Mouse (Mus musculus): ENCODE measurements around the gene Gucy1b2. TPM values are rescaled to one million over a fixed set of nuclear protein-coding genes. Genes with fewer than 3 reads are reported as not detected.

Gene Gucy1b2
- polyA plus RNA-seq, 1 experiment: 1.1 TPM

DNA sequence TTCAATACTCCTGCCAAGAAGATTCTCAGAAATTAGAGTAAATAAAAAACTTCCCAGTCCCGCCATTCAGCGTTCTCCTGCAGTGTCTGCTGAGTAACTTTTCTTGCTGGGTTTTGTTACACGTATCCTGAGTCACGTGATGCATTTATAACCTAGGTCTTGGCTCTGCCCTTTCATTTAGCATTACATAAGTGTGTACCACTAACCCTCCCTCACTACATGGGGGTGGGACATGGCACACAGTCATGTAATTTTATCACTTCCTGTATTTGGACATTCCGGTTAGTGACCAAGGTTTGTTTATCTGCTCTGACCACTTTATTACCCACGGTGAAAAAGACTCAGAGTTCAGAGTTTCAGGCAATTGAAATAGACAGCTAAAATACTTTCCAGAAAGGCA lies 85.3 kb downstream of the Gucy1b2 start:
- DNase-seq (ENCODE audit: low read depth): no peak
- TF ChIP-seq POLR2A (IDR thresholded peaks at IDR 0.05; ENCODE audit: borderline replicate concordance, extremely low read depth, insufficient read depth, insufficient read length, poor library complexity, severe bottlenecking) (no peak), CTCF (IDR thresholded peaks at IDR 0.05; ENCODE audit: borderline replicate concordance, extremely low read depth, insufficient read depth, insufficient read length) (no peak)

DNA sequence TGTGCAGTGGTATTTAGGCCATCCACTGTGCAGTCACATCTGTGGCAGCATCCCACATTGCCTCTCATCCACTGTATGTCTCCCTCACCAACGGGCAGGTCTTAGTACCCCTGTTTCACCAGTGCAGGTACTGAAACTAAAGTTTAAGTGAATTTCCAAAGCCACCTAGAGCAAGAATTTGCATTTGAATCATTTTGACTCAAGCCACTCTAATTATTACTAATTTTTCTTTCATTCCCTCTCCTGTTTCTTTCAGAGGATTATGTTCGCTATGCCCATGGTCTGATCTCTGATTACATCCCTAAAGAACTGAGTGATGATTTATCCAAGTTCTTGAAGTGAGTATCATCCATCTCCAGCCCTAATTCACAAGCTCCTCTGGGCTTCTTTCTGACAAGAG lies 92.3 kb downstream of the Gucy1b2 start:
- TF ChIP-seq CTCF (IDR thresholded peaks at IDR 0.05; ENCODE audit: borderline replicate concordance, extremely low read depth, insufficient read depth, insufficient read length): no peak
- TF ChIP-seq POLR2A (IDR thresholded peaks at IDR 0.05; ENCODE audit: borderline replicate concordance, extremely low read depth, insufficient read depth, insufficient read length, poor library complexity, severe bottlenecking): no peak
- no peak for DNase-seq (ENCODE audit: low read depth)

DNA sequence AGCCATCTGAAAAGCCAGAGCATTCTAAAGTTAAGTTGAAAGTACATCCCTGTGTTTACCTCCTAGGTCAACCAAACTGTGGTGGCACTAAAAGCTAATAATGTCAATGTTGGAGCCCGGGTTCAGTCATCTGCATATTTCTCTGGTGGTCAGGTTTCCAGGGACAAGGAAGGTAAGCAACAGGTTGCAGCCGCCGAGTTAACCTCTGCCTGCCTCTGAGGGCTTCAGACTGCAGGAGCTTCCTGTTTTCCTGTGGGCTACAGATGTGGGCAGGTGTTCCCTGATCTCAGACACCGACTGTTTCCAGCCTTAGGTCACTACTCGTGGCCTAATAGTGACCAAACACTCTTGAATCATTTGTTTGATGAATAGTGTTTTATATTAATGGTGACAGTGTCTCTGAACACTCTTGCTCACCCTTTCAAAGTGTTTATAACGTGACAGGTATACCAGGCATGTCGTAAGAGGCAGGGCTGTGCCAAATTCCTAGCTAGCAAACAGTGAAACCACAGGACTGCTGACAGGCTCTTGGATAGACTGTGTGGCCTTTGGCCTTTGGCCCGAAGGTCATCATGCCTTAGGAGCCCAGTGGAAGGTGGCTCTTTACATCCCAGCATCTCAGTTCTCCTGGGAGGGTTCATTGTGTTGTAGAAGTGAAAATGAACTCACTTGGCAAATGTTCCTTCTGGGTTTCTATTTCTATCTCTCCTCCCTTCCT lies 94.7 kb downstream of the Gucy1b2 start:
- no peak for DNase-seq (ENCODE audit: low read depth)
- TF ChIP-seq POLR2A (IDR thresholded peaks at IDR 0.05; ENCODE audit: borderline replicate concordance, extremely low read depth, insufficient read depth, insufficient read length, poor library complexity, severe bottlenecking): no peak
- no peak for TF ChIP-seq CTCF (IDR thresholded peaks at IDR 0.05; ENCODE audit: borderline replicate concordance, extremely low read depth, insufficient read depth, insufficient read length)

DNA sequence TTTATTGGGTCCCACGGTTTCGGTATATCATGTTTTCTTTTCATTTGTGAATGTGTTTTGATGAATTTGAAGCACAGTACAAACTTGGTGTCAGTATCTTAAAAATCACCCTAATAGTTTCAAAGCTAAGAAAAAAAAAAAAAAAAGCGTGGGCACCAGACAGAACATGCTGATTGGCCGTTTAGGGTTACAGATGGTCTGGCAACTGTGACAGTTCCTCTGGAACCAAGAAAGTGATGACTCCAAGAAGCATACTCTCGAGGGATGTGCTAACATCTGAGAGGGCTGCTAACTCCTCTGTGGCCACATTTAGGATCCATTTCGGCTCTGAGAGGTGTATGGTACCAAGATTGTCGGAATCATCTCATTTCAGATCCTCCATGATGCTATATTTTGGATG lies 100.9 kb downstream of the Gucy1b2 start:
- DNase-seq (ENCODE audit: low read depth): no peak
- no peak for TF ChIP-seq POLR2A (IDR thresholded peaks at IDR 0.05; ENCODE audit: borderline replicate concordance, extremely low read depth, insufficient read depth, insufficient read length, poor library complexity, severe bottlenecking)
- no peak for TF ChIP-seq CTCF (IDR thresholded peaks at IDR 0.05; ENCODE audit: borderline replicate concordance, extremely low read depth, insufficient read depth, insufficient read length)

DNA sequence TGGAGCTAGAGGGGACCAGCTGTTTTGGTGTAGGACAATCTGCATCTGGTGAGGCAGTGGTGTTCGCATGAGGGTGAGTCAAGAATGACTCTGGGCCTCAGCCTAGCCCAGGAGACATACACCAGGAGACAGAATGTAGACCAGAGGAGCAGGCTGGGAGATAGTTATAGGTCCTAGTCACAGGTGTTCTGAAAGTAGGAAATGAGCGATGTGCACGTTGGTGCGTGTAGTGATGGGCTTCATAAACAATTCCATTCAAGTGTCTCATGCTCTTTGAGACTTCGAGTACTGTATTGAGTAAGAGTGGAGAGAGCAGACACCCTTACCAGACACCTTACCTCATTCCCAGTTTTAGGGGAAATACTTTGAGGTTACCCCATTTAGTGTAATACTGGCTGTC lies 102.3 kb downstream of the Gucy1b2 start:
- no peak for TF ChIP-seq CTCF (IDR thresholded peaks at IDR 0.05; ENCODE audit: borderline replicate concordance, extremely low read depth, insufficient read depth, insufficient read length)
- TF ChIP-seq POLR2A (IDR thresholded peaks at IDR 0.05; ENCODE audit: borderline replicate concordance, extremely low read depth, insufficient read depth, insufficient read length, poor library complexity, severe bottlenecking): no peak
- no peak for DNase-seq (ENCODE audit: low read depth)

DNA sequence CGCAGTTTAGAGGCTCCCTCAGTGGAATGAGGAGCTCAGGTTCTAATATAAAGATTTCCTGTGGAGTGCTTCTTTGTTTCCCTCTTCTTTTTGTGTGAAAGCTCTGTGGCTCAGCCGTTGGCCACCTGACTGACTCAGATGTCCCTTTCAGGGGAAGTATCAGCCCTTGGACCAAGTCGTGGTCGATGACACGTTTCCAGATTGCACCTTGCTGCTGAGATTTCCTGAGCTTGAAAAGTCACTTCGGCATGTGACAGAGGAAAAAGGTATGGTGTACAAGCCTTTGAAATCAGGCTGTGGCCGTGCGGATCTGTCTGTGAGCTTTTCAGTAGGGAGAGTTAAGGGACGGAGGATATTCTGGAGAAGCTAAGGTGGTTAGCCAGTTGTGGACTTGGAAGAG lies 102.7 kb downstream of the Gucy1b2 start:
- DNase-seq (ENCODE audit: low read depth): no peak
- TF ChIP-seq CTCF (IDR thresholded peaks at IDR 0.05; ENCODE audit: borderline replicate concordance, extremely low read depth, insufficient read depth, insufficient read length) (no peak), POLR2A (IDR thresholded peaks at IDR 0.05; ENCODE audit: borderline replicate concordance, extremely low read depth, insufficient read depth, insufficient read length, poor library complexity, severe bottlenecking) (no peak)

DNA sequence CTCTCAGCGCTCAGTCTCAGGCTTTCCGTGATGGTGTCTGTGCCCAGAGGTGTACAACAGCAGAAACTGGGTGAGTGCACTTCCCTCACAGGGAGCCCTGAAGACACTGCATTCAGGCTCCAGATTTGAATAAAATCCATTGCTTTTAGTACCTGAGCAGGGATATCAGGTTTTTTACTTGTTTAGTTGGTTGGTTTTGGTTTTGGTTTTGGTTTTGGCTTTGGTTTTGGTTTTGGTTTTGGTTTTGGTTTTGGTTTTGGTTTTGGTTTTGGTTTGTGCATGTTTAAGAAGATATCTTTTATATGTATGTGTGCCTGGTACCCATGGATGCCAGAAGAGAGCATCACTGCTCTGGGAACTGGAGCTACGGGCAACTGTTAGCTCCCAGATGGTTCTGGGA lies 105.2 kb downstream of the Gucy1b2 start:
- TF ChIP-seq CTCF (IDR thresholded peaks at IDR 0.05; ENCODE audit: borderline replicate concordance, extremely low read depth, insufficient read depth, insufficient read length) (no peak), POLR2A (IDR thresholded peaks at IDR 0.05; ENCODE audit: borderline replicate concordance, extremely low read depth, insufficient read depth, insufficient read length, poor library complexity, severe bottlenecking) (no peak)
- DNase-seq (ENCODE audit: low read depth): no peak

DNA sequence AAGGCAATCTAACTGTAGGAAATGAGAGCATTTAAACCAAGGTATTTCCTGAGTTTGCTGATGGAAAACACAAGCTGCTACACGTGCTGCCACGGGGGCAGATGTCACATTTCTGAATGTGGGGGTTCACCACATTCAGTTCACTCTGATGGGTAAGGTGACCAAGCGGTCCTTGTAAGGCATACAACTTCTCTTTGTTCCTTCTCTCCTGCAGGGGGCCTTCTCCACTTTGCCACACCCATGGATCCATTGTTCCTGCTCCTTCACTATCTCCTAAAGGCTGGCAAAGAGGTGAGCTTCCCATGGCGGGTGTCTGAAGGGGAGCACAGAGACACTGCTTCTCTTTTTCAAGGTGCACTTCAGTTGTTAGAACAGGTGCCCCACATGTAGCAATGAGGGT lies 105.9 kb downstream of the Gucy1b2 start:
- DNase-seq (ENCODE audit: low read depth): no peak
- no peak for TF ChIP-seq POLR2A (IDR thresholded peaks at IDR 0.05; ENCODE audit: borderline replicate concordance, extremely low read depth, insufficient read depth, insufficient read length, poor library complexity, severe bottlenecking)

DNA sequence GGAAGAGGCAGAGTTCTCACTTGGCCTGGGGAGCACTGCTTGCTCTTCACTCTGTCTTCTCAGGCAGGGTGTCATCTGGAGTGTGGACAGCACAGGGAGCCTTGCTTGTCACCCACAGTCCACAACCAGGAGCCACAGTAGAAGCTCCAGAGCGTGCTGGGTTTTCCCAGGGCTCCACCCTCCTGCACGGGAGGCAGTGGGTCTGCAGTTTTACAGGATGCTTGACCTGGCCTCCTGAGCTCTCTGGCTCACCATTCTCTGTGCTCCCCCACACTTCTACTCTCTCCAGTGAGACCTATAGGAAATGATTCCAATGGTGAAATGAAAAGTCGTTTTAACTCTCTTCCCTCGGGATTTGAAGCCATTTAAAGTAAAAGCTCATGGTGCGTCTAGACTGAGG lies 106.3 kb downstream of the Gucy1b2 start:
- DNase-seq (ENCODE audit: low read depth): no peak
- TF ChIP-seq CTCF (IDR thresholded peaks at IDR 0.05; ENCODE audit: borderline replicate concordance, extremely low read depth, insufficient read depth, insufficient read length) (no peak), POLR2A (IDR thresholded peaks at IDR 0.05; ENCODE audit: borderline replicate concordance, extremely low read depth, insufficient read depth, insufficient read length, poor library complexity, severe bottlenecking) (no peak)

DNA sequence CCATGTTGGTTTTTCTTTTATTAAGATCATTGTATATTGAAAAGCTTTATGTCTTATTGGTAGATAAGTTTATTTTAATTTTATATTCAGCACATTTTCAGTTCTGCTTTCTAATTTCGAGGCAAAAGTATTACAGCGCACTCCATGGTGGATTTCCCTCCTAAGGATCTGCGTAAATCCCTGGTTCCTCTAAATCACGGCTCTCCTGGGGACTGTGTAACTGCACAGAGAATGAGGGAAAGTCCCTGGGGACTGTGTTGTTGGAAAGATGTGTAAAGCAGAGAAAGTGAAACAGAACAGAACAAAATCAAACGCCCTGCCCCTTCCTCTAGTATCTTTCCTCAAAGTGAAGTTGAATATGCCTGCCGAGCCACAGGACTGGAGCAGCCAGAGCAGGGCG lies 109.0 kb downstream of the Gucy1b2 start:
- DNase-seq (ENCODE audit: low read depth): no peak
- TF ChIP-seq POLR2A (IDR thresholded peaks at IDR 0.05; ENCODE audit: borderline replicate concordance, extremely low read depth, insufficient read depth, insufficient read length, poor library complexity, severe bottlenecking) (no peak), CTCF (IDR thresholded peaks at IDR 0.05; ENCODE audit: borderline replicate concordance, extremely low read depth, insufficient read depth, insufficient read length) (no peak)

DNA sequence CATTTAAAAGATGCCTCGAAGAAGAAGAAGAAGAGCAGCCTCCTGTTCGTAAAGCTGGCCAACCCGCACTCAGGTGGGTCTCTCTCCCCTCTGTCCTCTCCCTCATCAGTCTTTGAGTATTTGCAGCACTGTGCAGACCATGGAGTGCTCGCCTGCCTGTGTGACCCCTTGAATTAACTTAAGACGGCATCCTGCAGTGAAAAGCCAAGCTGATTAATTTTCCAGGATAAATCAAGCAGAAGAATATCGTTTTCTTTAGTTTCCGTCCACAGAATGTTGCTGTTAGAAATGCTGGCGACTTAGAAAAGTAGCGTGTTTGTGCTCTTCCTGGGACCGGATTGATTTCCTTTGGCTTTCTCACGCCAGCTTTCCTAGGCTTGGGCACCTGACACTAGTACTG lies 109.5 kb downstream of the Gucy1b2 start:
- DNase-seq (ENCODE audit: low read depth): no peak
- TF ChIP-seq POLR2A (IDR thresholded peaks at IDR 0.05; ENCODE audit: borderline replicate concordance, extremely low read depth, insufficient read depth, insufficient read length, poor library complexity, severe bottlenecking): no peak
- TF ChIP-seq CTCF (IDR thresholded peaks at IDR 0.05; ENCODE audit: borderline replicate concordance, extremely low read depth, insufficient read depth, insufficient read length): no peak

Other genes starting within 250 kb of the Gucy1b2 start
- gene Rnaseh2b, start 163.7 kb downstream of the Gucy1b2 start, polyA plus RNA-seq (2012; rRNA removed): 18.4 and 23.4 TPM in 2 replicates
- gene Dleu7, start 163.2 kb downstream of the Gucy1b2 start, polyA plus RNA-seq (2012; rRNA removed): 11.9 and 17.2 TPM in 2 replicates
- gene Fam124a, start 99.4 kb upstream of the Gucy1b2 start, polyA plus RNA-seq (2012; rRNA removed): 29.2 and 40.4 TPM in 2 replicates
- gene Gm4131, start 110.6 kb upstream of the Gucy1b2 start, polyA plus RNA-seq (2012; rRNA removed): not detected in 2 replicates
- gene Serpine3, start 207.4 kb upstream of the Gucy1b2 start, polyA plus RNA-seq (2012; rRNA removed): 0.11 TPM in 1 of 2 replicates, not detected in the other

Data from brain, embryonic 14.5 days (tissue).